Mouse (Mus musculus): Measurements from ENCODE around the gene Gm21732.
"Not testable (repeated sequence)": the region's sequence is repeated elsewhere in the genome, so short reads cannot be mapped to it uniquely, and the experiment has no call there.

The Gm21732 gene

GRCm38 (mm10) chrY:38575591-38575990 lies at the start of gene Gm21732:
Gene Gm21732, minus strand, starts transcription at chrY:38575691.
- not testable (repeated sequence) for DNase-seq (ENCODE audit: low read depth, low spot score)

Data from skeletal muscle tissue, adult 2 months (tissue).